Mouse (Mus musculus) testis, adult 2 months (tissue): Measurements from ENCODE around the gene Pcdh18. TPM values are rescaled to one million over a fixed set of nuclear protein-coding genes. Genes with fewer than 3 reads are reported as not detected.

Experiments used
- H3K27ac ChIP-seq: fragments of 200-500 bp; 2 replicates; pipeline ENCODE4 v1.5.1; 2012; ENCODE audit warnings: low read depth, low read length; ENCODE audit not compliant: control insufficient read depth, insufficient read depth
- H3K27me3 ChIP-seq: fragments of 200-500 bp; 2 replicates; pipeline ENCODE4 v1.6.1; 2012; ENCODE audit warnings: mild to moderate bottlenecking, low read length, moderate library complexity; ENCODE audit not compliant: control insufficient read depth, insufficient read depth
- H3K36me3 ChIP-seq: fragments of 200-500 bp; 2 replicates; pipeline ENCODE4 v1.6.1; 2012; ENCODE audit warnings: mild to moderate bottlenecking, low read length; ENCODE audit not compliant: control insufficient read depth, insufficient read depth
- H3K4me1 ChIP-seq: fragments of 200-500 bp; 2 replicates; pipeline ENCODE4 v1.6.1; 2012; ENCODE audit warnings: low read length; ENCODE audit not compliant: control insufficient read depth, insufficient read depth
- H3K4me3 ChIP-seq: fragments of 200-500 bp; 2 replicates; pipeline ENCODE4 v1.5.1; 2012; ENCODE audit warnings: low read depth, mild to moderate bottlenecking, low read length, moderate library complexity, mixed read lengths; ENCODE audit not compliant: control insufficient read depth
- CTCF ChIP-seq: fragments of 200-500 bp; IDR thresholded peaks from 2 replicates; pipeline ENCODE4 v1.5.1; 2012; ENCODE audit warnings: low read depth, mild to moderate bottlenecking, inconsistent platforms, low read length, moderate library complexity; ENCODE audit not compliant: control insufficient read depth, insufficient read depth, insufficient replicate concordance
- POLR2A ChIP-seq: fragments of 200-500 bp; IDR thresholded peaks from 2 replicates; pipeline ENCODE4 v1.6.1; 2012; ENCODE audit warnings: low read depth, mild to moderate bottlenecking, inconsistent platforms, low read length, moderate library complexity; ENCODE audit not compliant: control insufficient read depth
- polyA plus RNA-seq: library from polyadenylated mRNA; depleted of rRNA; stranded (reverse); fragments of >200 nt; gene quantifications from 2 replicates; pipeline ENCODE4 v1.2.3, GENCODE M21; 2012; rRNA removed

Pcdh18 gene
- polyA plus RNA-seq: 0.09 and 0.12 TPM in 2 replicates

GRCm38 (mm10) chr3:49756870-49757625, at the start of gene Pcdh18:
Gene Pcdh18, minus strand, starts transcription at chr3:49757325.
- H3K27ac ChIP-seq: no peak within 1 kb of the TSS
- H3K27me3 ChIP-seq: no peaks in the 10 kb centered on the region
- no peaks in the 10 kb centered on the region for H3K36me3 ChIP-seq
- H3K4me1 ChIP-seq: no peaks in the 10 kb centered on the region; the same call in 1 of the 2 replicates
- peak within 1 kb of the TSS; percentile 57 for H3K4me3 ChIP-seq
- TF ChIP-seq POLR2A (no peak), CTCF (no peak)

GRCm38 (mm10) chr3:49806823-49807222, 49.7 kb upstream of the Pcdh18 start:
- TF ChIP-seq POLR2A (no peak), CTCF (no peak)
- Histone ChIP-seq H3K4me3 (no peak overlapping the region), H3K27ac (no peak overlapping the region), H3K36me3 (no peaks in the 10 kb centered on the region), H3K4me1 (no peaks in the 10 kb centered on the region), H3K27me3 (no peaks in the 10 kb centered on the region)

GRCm38 (mm10) chr3:49805511-49805910, 48.4 kb upstream of the Pcdh18 start:
- no peaks in the 10 kb centered on the region for H3K4me1 ChIP-seq
- no peaks in the 10 kb centered on the region for H3K27me3 ChIP-seq
- no peak overlapping the region for H3K4me3 ChIP-seq
- H3K27ac ChIP-seq: no peak overlapping the region
- TF ChIP-seq CTCF (no peak), POLR2A (no peak)
- no peaks in the 10 kb centered on the region for H3K36me3 ChIP-seq

- H3K27ac ChIP-seq: no peak overlapping the region
- no peak overlapping the region for H3K4me3 ChIP-seq
- no peaks in the 10 kb centered on the region for H3K27me3 ChIP-seq
- TF ChIP-seq CTCF (no peak), POLR2A (no peak)
- no peaks in the 10 kb centered on the region for H3K4me1 ChIP-seq
- H3K36me3 ChIP-seq: no peaks in the 10 kb centered on the region
Observed at GRCm38 (mm10) chr3:49788296-49788695, 31.2 kb upstream of the Pcdh18 start.

- H3K4me1 ChIP-seq: no peaks in the 10 kb centered on the region
- no peaks in the 10 kb centered on the region for H3K27me3 ChIP-seq
- no peak for TF ChIP-seq POLR2A
- TF ChIP-seq CTCF: no peak
- H3K4me3 ChIP-seq: no peak overlapping the region
- H3K36me3 ChIP-seq: no peaks in the 10 kb centered on the region
- no peak overlapping the region for H3K27ac ChIP-seq
Observed at GRCm38 (mm10) chr3:49787719-49788118, 30.6 kb upstream of the Pcdh18 start.

- no peak overlapping the region for H3K4me3 ChIP-seq
- no peaks in the 10 kb centered on the region for H3K36me3 ChIP-seq
- H3K27ac ChIP-seq: no peak overlapping the region
- TF ChIP-seq POLR2A: no peak
- TF ChIP-seq CTCF: no peak
- no peaks in the 10 kb centered on the region for H3K27me3 ChIP-seq
- H3K4me1 ChIP-seq: no peaks in the 10 kb centered on the region
Observed at GRCm38 (mm10) chr3:49768992-49769738, 12.0 kb upstream of the Pcdh18 start.

- Histone ChIP-seq H3K4me3 (no peak overlapping the region), H3K4me1 (no peaks in the 10 kb centered on the region), H3K36me3 (no peaks in the 10 kb centered on the region), H3K27ac (no peak overlapping the region), H3K27me3 (no peaks in the 10 kb centered on the region)
- TF ChIP-seq CTCF: no peak
- no peak for TF ChIP-seq POLR2A
Observed at GRCm38 (mm10) chr3:49762711-49763110, 5.6 kb upstream of the Pcdh18 start.

- Histone ChIP-seq H3K27me3 (no peaks in the 10 kb centered on the region), H3K4me1 (no peaks in the 10 kb centered on the region; the same call in 1 of the 2 replicates), H3K27ac (no peak overlapping the region), H3K4me3 (no peak overlapping the region), H3K36me3 (no peaks in the 10 kb centered on the region)
- TF ChIP-seq CTCF: no peak
- no peak for TF ChIP-seq POLR2A
Observed at GRCm38 (mm10) chr3:49761971-49762370, 4.8 kb upstream of the Pcdh18 start.
